Mouse (Mus musculus) myocyte (in vitro differentiated cells): ENCODE measurements around the gene Ntn5. TPM values are rescaled to one million over a fixed set of nuclear protein-coding genes. Genes with fewer than 3 reads are reported as not detected.

ENCODE experiments used
- H3K27me3 ChIP-seq: one replicate; pipeline ENCODE4 v1.6.1; 2011; ENCODE audit not compliant: control insufficient read depth, insufficient read depth, insufficient read length
- H3K36me3 ChIP-seq: one replicate; pipeline ENCODE4 v1.6.1; 2011; ENCODE audit not compliant: control insufficient read depth, insufficient read depth
- H3K4me2 ChIP-seq: one replicate; pipeline ENCODE4 v1.6.1; 2011; ENCODE audit warnings: low read depth, control low read depth
- H3K4me3 ChIP-seq: one replicate; pipeline ENCODE4 v1.5.1; 2011; ENCODE audit warnings: mild to moderate bottlenecking, control low read depth, moderate library complexity
- H3K79me2 ChIP-seq: one replicate; pipeline ENCODE4 v1.6.1; 2011; ENCODE audit not compliant: control insufficient read depth, insufficient read depth
- H3ac ChIP-seq: one replicate; pipeline ENCODE4 v1.6.1; 2011; ENCODE audit not compliant: control insufficient read depth, insufficient read length
- CEBPB ChIP-seq: IDR thresholded peaks from 2 replicates; pipeline ENCODE4 v1.6.1; 2011; ENCODE audit warnings: mild to moderate bottlenecking, moderate library complexity; ENCODE audit not compliant: poor library complexity, insufficient read depth, severe bottlenecking
- E2F4 ChIP-seq: IDR thresholded peaks from one replicate; pipeline ENCODE4 v1.6.1; 2011; ENCODE audit warnings: mild to moderate bottlenecking, control low read depth, moderate library complexity; ENCODE audit not compliant: insufficient read depth
- MAX ChIP-seq: IDR thresholded peaks from one replicate; pipeline ENCODE4 v1.6.1; 2011; ENCODE audit warnings: low read depth, mild to moderate bottlenecking, control low read depth
- MYOD1 ChIP-seq, 3 experiments: IDR thresholded peaks; one replicate each; pipeline ENCODE4 v1.6.1; 2011; ENCODE audit warnings: control low read depth in 2 of 3, low read depth in 2 of 3, mild to moderate bottlenecking in 2 of 3, moderate library complexity in 1 of 3; ENCODE audit not compliant: insufficient read length in 2 of 3, control insufficient read depth in 1 of 3
- MYOG ChIP-seq, 3 experiments: IDR thresholded peaks; one replicate each; pipeline ENCODE4 v1.6.1; 2011; ENCODE audit warnings: control low read depth in 2 of 3, low read depth in 2 of 3, mild to moderate bottlenecking in 2 of 3; ENCODE audit not compliant: insufficient read length in 2 of 3, control insufficient read depth in 1 of 3, insufficient read depth in 1 of 3
- POLR2A ChIP-seq: IDR thresholded peaks from one replicate; pipeline ENCODE4 v1.6.1; 2011; ENCODE audit warnings: low read depth, mild to moderate bottlenecking, control low read depth, moderate library complexity; ENCODE audit not compliant: insufficient read length
- POLR2AphosphoS2 ChIP-seq: IDR thresholded peaks from one replicate; pipeline ENCODE4 v1.6.1; 2011; ENCODE audit warnings: low read depth, control low read depth; ENCODE audit not compliant: insufficient read length
- REST ChIP-seq: IDR thresholded peaks from one replicate; pipeline ENCODE4 v1.6.1; 2011; ENCODE audit warnings: mild to moderate bottlenecking, control low read depth, moderate library complexity; ENCODE audit not compliant: insufficient read depth, insufficient read length
- SRF ChIP-seq: IDR thresholded peaks from one replicate; pipeline ENCODE4 v1.6.1; 2011; ENCODE audit warnings: low read depth; ENCODE audit not compliant: control insufficient read depth, insufficient read length
- TCF12 ChIP-seq: IDR thresholded peaks from one replicate; pipeline ENCODE4 v1.6.1; 2011; ENCODE audit warnings: mild to moderate bottlenecking, control low read depth; ENCODE audit not compliant: poor library complexity, insufficient read depth, severe bottlenecking
- TCF3 ChIP-seq: IDR thresholded peaks from one replicate; pipeline ENCODE4 v1.6.1; 2011; ENCODE audit warnings: low read depth, control low read depth; ENCODE audit not compliant: insufficient read length
- USF1 ChIP-seq: IDR thresholded peaks from one replicate; pipeline ENCODE4 v1.6.1; 2011; ENCODE audit warnings: low read depth, mild to moderate bottlenecking, control low read depth, moderate library complexity
- polyA plus RNA-seq: library from polyadenylated mRNA; unstranded; fragments of >200 nt; fragmentation: generic; extraction: Trizol; gene quantifications from one replicate; pipeline ENCODE4 v1.2.1, GENCODE M21; 2012; ENCODE audit warnings: missing spikeins

Ntn5 gene
- polyA plus RNA-seq, 1 experiment, result 3.6 TPM

GRCm38 (mm10) chr7:45665303-45666138 is 18.3 kb upstream of the Ntn5 start:
- Histone ChIP-seq H3K4me3 (no peak overlapping the region), H3K79me2 (no peaks in the 10 kb centered on the region), H3K27me3 (no peaks in the 10 kb centered on the region), H3K36me3 (no peaks in the 10 kb centered on the region), H3K4me2 (no peak overlapping the region), H3ac (no peak overlapping the region)
- TF ChIP-seq TCF12 (no peak), USF1 (no peak)

GRCm38 (mm10) chr7:45666161-45666560 is 17.7 kb upstream of the Ntn5 start, which contains the start of gene Fut2:
Gene Fut2 (minus strand): TSS chr7:45666394.
- TF ChIP-seq E2F4, result no peak
- TF ChIP-seq POLR2AphosphoS2, result no peak
- no peak for TF ChIP-seq USF1
- TF ChIP-seq MYOG (IDR thresholded peaks at IDR 0.05; ENCODE audit: control insufficient read depth in 1 of 3, insufficient read depth in 1 of 3, insufficient read length in 2 of 3, low read depth in 2 of 3), result no peak
- no peak for TF ChIP-seq TCF3
- TF ChIP-seq CEBPB, result no peak
- TF ChIP-seq TCF12, result no peak
- no peak for TF ChIP-seq REST
- TF ChIP-seq SRF, result no peak
- TF ChIP-seq MAX, result no peak
- TF ChIP-seq MYOD1 (IDR thresholded peaks at IDR 0.05; ENCODE audit: control insufficient read depth in 1 of 3, insufficient read length in 2 of 3, low read depth in 2 of 3), result no peak
- TF ChIP-seq POLR2A, result no peak
- no peaks in the 10 kb centered on the region for H3K36me3 ChIP-seq
- H3K4me3 ChIP-seq, result no peak within 1 kb of the TSS

GRCm38 (mm10) chr7:45667761-45668160 is 16.1 kb upstream of the Ntn5 start:
- Histone ChIP-seq H3K4me3 (no peak overlapping the region), H3K27me3 (no peaks in the 10 kb centered on the region), H3K36me3 (no peaks in the 10 kb centered on the region), H3K4me2 (no peak overlapping the region), H3K79me2 (no peaks in the 10 kb centered on the region), H3ac (no peak overlapping the region)
- TF ChIP-seq E2F4 (no peak), REST (no peak), MYOD1 (IDR thresholded peaks at IDR 0.05; ENCODE audit: control insufficient read depth in 1 of 3, insufficient read length in 2 of 3, low read depth in 2 of 3) (peak in 2 of 3 experiments; percentile 57 to 64), MYOG (IDR thresholded peaks at IDR 0.05; ENCODE audit: control insufficient read depth in 1 of 3, insufficient read depth in 1 of 3, insufficient read length in 2 of 3, low read depth in 2 of 3) (peak in 2 of 3 experiments; percentile 13 to 22)

More at GRCm38 (mm10) chr7:45666161-45666560, 17.7 kb upstream of the Ntn5 start, which contains the start of gene Fut2:
- H3K79me2 ChIP-seq, result no peaks in the 10 kb centered on the region
- no peak within 1 kb of the TSS for H3ac ChIP-seq
- no peaks in the 10 kb centered on the region for H3K27me3 ChIP-seq
- no peak within 1 kb of the TSS for H3K4me2 ChIP-seq

GRCm38 (mm10) chr7:45668921-45669320 is 14.9 kb upstream of the Ntn5 start:
- H3K36me3 ChIP-seq, result no peaks in the 10 kb centered on the region
- TF ChIP-seq USF1 (no peak), POLR2AphosphoS2 (no peak), MYOD1 (IDR thresholded peaks at IDR 0.05; ENCODE audit: control insufficient read depth in 1 of 3, insufficient read length in 2 of 3, low read depth in 2 of 3) (no peak), SRF (no peak), REST (no peak), MYOG (IDR thresholded peaks at IDR 0.05; ENCODE audit: control insufficient read depth in 1 of 3, insufficient read depth in 1 of 3, insufficient read length in 2 of 3, low read depth in 2 of 3) (no peak), POLR2A (no peak), TCF12 (no peak), E2F4 (no peak), TCF3 (no peak), CEBPB (no peak), MAX (no peak)
- H3ac ChIP-seq, result no peak overlapping the region
- no peaks in the 10 kb centered on the region for H3K27me3 ChIP-seq
- no peaks in the 10 kb centered on the region for H3K79me2 ChIP-seq
- no peak overlapping the region for H3K4me2 ChIP-seq
- H3K4me3 ChIP-seq, result no peak overlapping the region

GRCm38 (mm10) chr7:45677627-45678295 is 6.1 kb upstream of the Ntn5 start:
- H3K4me3 ChIP-seq, result no peak overlapping the region
- no peaks in the 10 kb centered on the region for H3K27me3 ChIP-seq
- no peaks in the 10 kb centered on the region for H3K36me3 ChIP-seq
- H3K79me2 ChIP-seq, result no peaks in the 10 kb centered on the region
- TF ChIP-seq MAX, result no peak
- no peak for TF ChIP-seq E2F4
- no peak for TF ChIP-seq MYOG (IDR thresholded peaks at IDR 0.05; ENCODE audit: control insufficient read depth in 1 of 3, insufficient read depth in 1 of 3, insufficient read length in 2 of 3, low read depth in 2 of 3)
- TF ChIP-seq TCF3, result no peak
- no peak for TF ChIP-seq MYOD1 (IDR thresholded peaks at IDR 0.05; ENCODE audit: control insufficient read depth in 1 of 3, insufficient read length in 2 of 3, low read depth in 2 of 3)
- TF ChIP-seq SRF, result no peak
- no peak for TF ChIP-seq USF1
- no peak for TF ChIP-seq TCF12
- H3K4me2 ChIP-seq, result no peak overlapping the region
- no peak overlapping the region for H3ac ChIP-seq
